Mouse (Mus musculus) spleen, adult 2 months (tissue): ENCODE measurements around the gene Zfp706. TPM values are rescaled to one million over a fixed set of nuclear protein-coding genes. Genes with fewer than 3 reads are reported as not detected.

Source experiments
- DNase-seq, 2 experiments: peaks; one replicate each; pipeline versions ENCODE4 v3.0.0 to v3.0.0-alpha.2; 2012 to 2021; ENCODE audit warnings: low spot score in 2 of 2, low read depth in 1 of 2
- H3K27ac ChIP-seq: fragments of 200-500 bp; 2 replicates; pipeline ENCODE4 v1.5.1; 2012; ENCODE audit warnings: low read length, inconsistent platforms; ENCODE audit not compliant: insufficient read depth
- H3K27me3 ChIP-seq: fragments of 200-500 bp; 2 replicates; pipeline ENCODE4 v1.6.1; 2012; ENCODE audit warnings: mild to moderate bottlenecking, moderate library complexity, low read length, inconsistent platforms; ENCODE audit not compliant: control insufficient read depth, insufficient read depth
- H3K36me3 ChIP-seq: fragments of 200-500 bp; 2 replicates; pipeline ENCODE4 v1.6.1; 2012; ENCODE audit warnings: mild to moderate bottlenecking, low read length, inconsistent platforms; ENCODE audit not compliant: control insufficient read depth, insufficient read depth
- H3K4me1 ChIP-seq: fragments of 200-500 bp; 2 replicates; pipeline ENCODE4 v1.6.1; 2011; ENCODE audit warnings: inconsistent platforms; ENCODE audit not compliant: control insufficient read depth, insufficient read depth, insufficient read length
- H3K4me3 ChIP-seq: fragments of 200-500 bp; 2 replicates; pipeline ENCODE4 v1.5.1; 2011; ENCODE audit warnings: mild to moderate bottlenecking, inconsistent platforms; ENCODE audit not compliant: insufficient read depth, insufficient read length; ENCODE audit errors: extremely low read depth
- CTCF ChIP-seq: fragments of 200-500 bp; IDR thresholded peaks from 2 replicates; pipeline ENCODE4 v1.5.1; 2011; ENCODE audit warnings: mild to moderate bottlenecking, inconsistent platforms; ENCODE audit not compliant: insufficient read depth, insufficient read length, insufficient replicate concordance; ENCODE audit errors: extremely low read depth
- POLR2A ChIP-seq: fragments of 200-500 bp; IDR thresholded peaks from 2 replicates; pipeline ENCODE4 v1.6.1; 2011; ENCODE audit warnings: low read depth, low read length, inconsistent platforms
- WGBS: fragments of 180-500 bp; shearing (Covaris S2); methylation state at CpG from one replicate; pipeline ENCODE4 v1.1.7; 2018; 5-methylcytosine and 5-hydroxymethylcytosine counted together
- polyA plus RNA-seq: library from polyadenylated mRNA; depleted of rRNA; stranded (reverse); fragments of >200 nt; gene quantifications from 2 replicates; pipeline ENCODE4 v1.2.3, GENCODE M21; 2012

Zfp706 gene
- polyA plus RNA-seq, 1 experiment: 23.4 TPM

DNA sequence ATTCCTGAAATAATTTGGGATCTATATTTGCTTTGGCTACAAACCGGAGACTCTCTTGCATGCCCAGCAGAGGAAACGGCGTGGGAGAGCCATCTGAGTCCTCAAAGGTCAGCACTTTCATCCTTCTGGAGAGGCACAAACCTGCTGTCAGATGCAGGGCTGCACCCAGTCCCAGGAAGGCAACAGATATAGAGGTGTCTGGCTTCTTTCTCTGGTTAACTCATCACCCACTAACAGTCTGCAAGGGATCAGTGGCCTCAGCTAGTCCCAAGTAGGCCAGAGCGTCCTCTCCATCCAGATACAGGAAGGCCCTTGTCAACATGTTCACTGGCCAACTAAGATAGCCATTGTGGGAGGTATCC, 46.7 kb downstream of the Zfp706 start:
- WGBS: 94% methylated on average over 4 of the region's 4 CpGs
- Histone ChIP-seq H3K27ac (no peak overlapping the region), H3K4me1 (peaks cover 11% of the 10 kb centered on the region), H3K36me3 (no peaks in the 10 kb centered on the region), H3K27me3 (no peaks in the 10 kb centered on the region), H3K4me3 (no peak overlapping the region)
- TF ChIP-seq CTCF (no peak), POLR2A (no peak)
- no peak for DNase-seq

DNA sequence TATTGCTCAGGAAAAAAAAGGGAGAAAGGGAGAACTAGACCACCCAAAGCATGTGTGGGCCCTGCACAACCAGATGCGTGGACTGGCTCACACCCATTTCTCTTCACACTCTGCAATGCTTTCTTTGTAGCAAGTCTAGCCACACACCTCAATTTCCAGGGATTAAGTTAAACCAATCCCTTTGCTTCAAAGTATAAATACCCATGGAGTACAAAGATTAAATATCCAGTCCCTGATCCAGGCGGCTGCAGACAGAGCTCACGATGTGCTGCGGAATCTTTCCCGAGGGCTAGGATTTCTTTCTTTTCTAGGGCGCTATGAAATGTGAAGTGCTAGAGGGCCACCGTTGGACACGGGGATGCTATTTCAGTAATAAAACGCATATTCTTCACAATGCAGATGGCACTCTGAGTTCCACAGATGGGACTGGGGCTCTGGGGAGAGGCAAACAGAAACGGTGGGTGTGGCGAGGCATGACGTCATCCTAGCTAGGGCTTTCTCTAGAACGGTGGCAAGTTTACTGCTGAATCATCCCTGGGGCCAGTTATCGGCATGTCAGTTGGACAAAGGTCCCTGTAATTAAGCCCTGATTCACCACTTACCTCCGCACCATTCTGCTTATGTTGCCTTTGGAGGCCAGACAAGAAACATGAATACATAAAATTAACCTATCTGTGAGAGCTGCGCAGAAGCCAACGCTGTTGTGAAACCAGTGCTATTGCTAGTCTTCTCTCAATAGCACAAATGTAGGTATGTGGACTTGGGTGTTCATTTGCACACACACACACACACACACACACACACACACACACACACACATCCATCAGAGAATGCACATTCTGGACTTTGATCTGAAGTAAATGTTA, 47.3 kb downstream of the Zfp706 start:
- no peak overlapping the region for H3K27ac ChIP-seq
- H3K4me1 ChIP-seq: peaks cover 9% of the 10 kb centered on the region
- WGBS: 69% methylated on average over 17 of the region's 17 CpGs
- DNase-seq: no peak
- H3K27me3 ChIP-seq: no peaks in the 10 kb centered on the region
- no peak for TF ChIP-seq CTCF
- TF ChIP-seq POLR2A: no peak
- no peak overlapping the region for H3K4me3 ChIP-seq
- H3K36me3 ChIP-seq: no peaks in the 10 kb centered on the region

DNA sequence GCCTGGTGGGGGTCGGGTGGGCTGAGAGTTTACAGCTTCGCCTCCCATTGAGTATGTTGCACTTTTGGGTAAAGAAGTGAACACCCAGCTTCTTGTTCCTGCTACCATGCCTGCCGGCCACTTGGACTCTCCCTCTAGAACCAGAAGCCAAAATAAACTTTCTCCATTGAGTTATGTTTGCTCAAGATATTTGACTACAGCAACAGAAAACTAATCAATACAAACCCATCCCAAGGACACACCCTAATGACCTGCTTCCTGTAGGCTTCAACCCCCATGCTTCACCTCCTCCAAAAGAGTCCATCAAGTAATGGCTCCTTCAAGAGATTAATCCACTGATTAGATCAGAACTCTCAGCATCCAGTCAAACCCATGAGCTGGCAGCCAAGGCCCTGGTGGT, 51.4 kb downstream of the Zfp706 start:
- H3K4me3 ChIP-seq: no peak overlapping the region
- no peak for DNase-seq
- H3K36me3 ChIP-seq: no peaks in the 10 kb centered on the region
- H3K27me3 ChIP-seq: no peaks in the 10 kb centered on the region
- no peak overlapping the region for H3K27ac ChIP-seq
- TF ChIP-seq CTCF (no peak), POLR2A (no peak)
- no peaks in the 10 kb centered on the region for H3K4me1 ChIP-seq
- WGBS: 87% methylated on average over 3 of the region's 3 CpGs

DNA sequence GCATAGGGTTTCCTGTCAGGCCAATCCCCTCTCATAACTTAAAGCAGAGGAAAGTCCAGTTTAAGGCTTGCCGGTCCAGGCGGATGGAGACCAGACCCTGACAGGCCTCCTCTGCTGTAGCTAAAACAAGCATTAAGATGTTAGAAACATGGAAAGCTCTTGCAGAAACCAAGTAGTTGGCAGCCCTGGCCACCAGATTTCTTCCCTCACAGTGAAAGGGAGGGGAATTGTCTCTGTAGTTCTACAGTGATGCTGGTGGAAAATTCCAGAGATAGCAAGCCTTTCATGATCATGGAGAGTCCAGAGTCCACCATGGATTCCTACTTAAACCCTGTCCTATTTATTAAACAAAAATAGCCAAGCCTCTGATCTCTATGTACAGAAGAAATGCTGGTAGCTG, 57.3 kb downstream of the Zfp706 start:
- H3K36me3 ChIP-seq: no peaks in the 10 kb centered on the region
- H3K4me3 ChIP-seq: no peak overlapping the region
- H3K27me3 ChIP-seq: no peaks in the 10 kb centered on the region
- no peak overlapping the region for H3K27ac ChIP-seq
- no peaks in the 10 kb centered on the region for H3K4me1 ChIP-seq
- TF ChIP-seq CTCF (no peak), POLR2A (no peak)
- WGBS: 85% methylated on average over 2 of the region's 2 CpGs
- no peak for DNase-seq

GRCm38 (mm10) chr15:36948866-36949546, 58.6 kb downstream of the Zfp706 start:
- no peak overlapping the region for H3K27ac ChIP-seq
- no peak for DNase-seq
- no peaks in the 10 kb centered on the region for H3K27me3 ChIP-seq
- no peaks in the 10 kb centered on the region for H3K4me1 ChIP-seq
- no peak overlapping the region for H3K4me3 ChIP-seq
- WGBS: 93% methylated on average over 22 of the region's 22 CpGs
- H3K36me3 ChIP-seq: no peaks in the 10 kb centered on the region
- TF ChIP-seq CTCF: no peak
- TF ChIP-seq POLR2A: no peak
